Mouse (Mus musculus) hindbrain, postnatal 0 days (tissue): ENCODE results near the gene Gm20388. TPM values are rescaled to one million over a fixed set of nuclear protein-coding genes. Genes with fewer than 3 reads are reported as not detected.

Experiments used
- ATAC-seq: fragments of 200-750 bp; cut with Nextera tagmentation; 2 replicates; pipeline ENCODE4 v1.8.0; 2017; ENCODE audit warnings: mild to moderate bottlenecking, moderate TSS enrichment, moderate library complexity
- DNase-seq: peaks from one replicate; pipeline ENCODE4 v3.0.0-alpha.2; 2015; ENCODE audit warnings: low spot score
- H3K27ac ChIP-seq: fragments of 300-500 bp; sonication (generic); 2 replicates; pipeline ENCODE4 v1.5.1; 2014; ENCODE audit warnings: mild to moderate bottlenecking
- H3K27me3 ChIP-seq: fragments of 300-500 bp; sonication (generic); 2 replicates; pipeline ENCODE4 v1.6.1; 2014; ENCODE audit warnings: low read length, mixed read lengths; ENCODE audit not compliant: insufficient read depth
- H3K36me3 ChIP-seq: fragments of 300-500 bp; sonication (generic); 2 replicates; pipeline ENCODE4 v1.6.1; 2014; ENCODE audit warnings: low read length, mixed read lengths; ENCODE audit not compliant: insufficient read depth
- H3K4me1 ChIP-seq: fragments of 300-500 bp; sonication (generic); 2 replicates; pipeline ENCODE4 v1.6.1; 2014; ENCODE audit warnings: antibody characterized with exemption, low read length, mixed read lengths; ENCODE audit not compliant: insufficient read depth
- H3K4me2 ChIP-seq: fragments of 300-500 bp; sonication (generic); 2 replicates; pipeline ENCODE4 v1.6.1; 2014; ENCODE audit warnings: low read depth, mild to moderate bottlenecking, low read length, moderate library complexity, mixed read lengths
- H3K4me3 ChIP-seq: fragments of 300-500 bp; sonication (generic); 2 replicates; pipeline ENCODE4 v1.5.1; 2014; ENCODE audit warnings: low read length
- H3K9ac ChIP-seq: fragments of 300-500 bp; sonication (generic); replicated peaks from 2 replicates; pipeline ENCODE4 v1.6.1; 2014; ENCODE audit warnings: mild to moderate bottlenecking, low read length, moderate library complexity, mixed read lengths
- H3K9me3 ChIP-seq: fragments of 300-500 bp; sonication (generic); 2 replicates; pipeline ENCODE4 v1.6.1; 2016; ENCODE audit warnings: low read length, mixed read lengths
- CTCF ChIP-seq: IDR thresholded peaks from 2 replicates; pipeline ENCODE4 v1.5.1; 2016; ENCODE audit warnings: antibody characterized with exemption, control low read depth, low read depth
- WGBS: fragments of 180-500 bp; shearing (Covaris S2); extraction: QIAGEN DNeasy Blood & Tissue Kit; methylation state at CpG from one replicate; pipeline ENCODE4 v1.1.7; 2014; 5-methylcytosine and 5-hydroxymethylcytosine counted together
- polyA plus RNA-seq: library from polyadenylated mRNA; unstranded; fragments of >200 nt; fragmentation: Nextera tagmentation; extraction: Ambion mirVana; gene quantifications from 2 replicates; pipeline ENCODE4 v1.2.1, GENCODE M21; 2015
- total RNA-seq: library from RNA; depleted of rRNA; stranded (reverse); fragments of >200 nt; gene quantifications from 2 replicates; pipeline ENCODE4 v1.2.3, GENCODE M21; 2014

Gm20388 gene
- total and polyA plus RNA-seq, 2 experiments from 2014 or later, result 71.3 TPM; not detected in 1

GRCm38 (mm10) chr8:121899180-121900044 lies 1988.8 kb downstream of the Gm20388 start:
- ATAC-seq, result no peak
- Histone ChIP-seq H3K36me3 (0 out of 2 replicates have a peak, but pooled peaks cover 17% of the 10 kb centered on the region), H3K9ac (no peak overlapping the region), H3K4me2 (no peak overlapping the region), H3K4me1 (peaks cover 37% of the 10 kb centered on the region; the same call in 1 of the 2 replicates), H3K27ac (peak overlapping the region; percentile 33; the same call in 1 of the 2 replicates), H3K9me3 (no peaks in the 10 kb centered on the region), H3K4me3 (no peak overlapping the region), H3K27me3 (no peaks in the 10 kb centered on the region)
- 65% methylated on average over 18 of the region's 18 CpGs for WGBS
- no peak for DNase-seq
- no peak for TF ChIP-seq CTCF

- Histone ChIP-seq H3K4me2 (peak overlapping the region; percentile 86), H3K27ac (0 out of 2 replicates have a peak overlapping the region, but pooled peaks have one; percentile 38), H3K4me3 (peak overlapping the region; percentile 1; the same call in 1 of the 2 replicates), H3K4me1 (peaks cover 45% of the 10 kb centered on the region), H3K36me3 (no peaks in the 10 kb centered on the region), H3K9ac (peak overlapping the region; percentile 10; the same call in 1 of the 2 replicates), H3K27me3 (no peaks in the 10 kb centered on the region), H3K9me3 (no peaks in the 10 kb centered on the region)
- ATAC-seq (no peak), DNase-seq (no peak)
- 47% methylated on average over 8 of the region's 8 CpGs for WGBS
- TF ChIP-seq CTCF, result no peak
Measured at GRCm38 (mm10) chr8:121901498-121902236, 1991.0 kb downstream of the Gm20388 start.

GRCm38 (mm10) chr8:121903977-121904376 lies 1993.3 kb downstream of the Gm20388 start:
- H3K9me3 ChIP-seq, result no peaks in the 10 kb centered on the region
- no peak overlapping the region for H3K27ac ChIP-seq

GRCm38 (mm10) chr8:121904999-121905398 lies 1994.4 kb downstream of the Gm20388 start:
- H3K4me3 ChIP-seq, result peak overlapping the region; percentile 69
- no peak overlapping the region for H3K27ac ChIP-seq
- DNase-seq (no peak), ATAC-seq (no peak)
- H3K4me1 ChIP-seq, result peaks cover 25% of the 10 kb centered on the region
- WGBS, result 83% methylated on average over 9 of the region's 9 CpGs
- H3K4me2 ChIP-seq, result peak overlapping the region; percentile 86
- no peak for TF ChIP-seq CTCF
- peak overlapping the region; percentile 76 for H3K9ac ChIP-seq
- no peaks in the 10 kb centered on the region for H3K36me3 ChIP-seq
- H3K27me3 ChIP-seq, result no peaks in the 10 kb centered on the region
- H3K9me3 ChIP-seq, result no peaks in the 10 kb centered on the region

More at GRCm38 (mm10) chr8:121903977-121904376, 1993.3 kb downstream of the Gm20388 start:
- Histone ChIP-seq H3K27me3 (no peaks in the 10 kb centered on the region), H3K4me2 (peak overlapping the region; percentile 86), H3K36me3 (no peaks in the 10 kb centered on the region), H3K4me3 (peak overlapping the region; percentile 69), H3K9ac (peak overlapping the region; percentile 76; the same call in 1 of the 2 replicates), H3K4me1 (peaks cover 25% of the 10 kb centered on the region)
- TF ChIP-seq CTCF, result no peak
- no peak for DNase-seq
- WGBS, result 65% methylated on average over 6 of the region's 6 CpGs
- ATAC-seq, result no peak

- H3K27me3 ChIP-seq, result no peaks in the 10 kb centered on the region
- no peak overlapping the region for H3K27ac ChIP-seq
- WGBS, result 55% methylated on average over 1 of the region's 1 CpGs
- H3K4me1 ChIP-seq, result peaks cover 25% of the 10 kb centered on the region
- no peaks in the 10 kb centered on the region for H3K9me3 ChIP-seq
- TF ChIP-seq CTCF, result no peak
- peak overlapping the region; percentile 86 for H3K4me2 ChIP-seq
- peak overlapping the region; percentile 69 for H3K4me3 ChIP-seq
- H3K9ac ChIP-seq, result peak overlapping the region; percentile 76
- DNase-seq (no peak), ATAC-seq (no peak)
- no peaks in the 10 kb centered on the region for H3K36me3 ChIP-seq
Measured at GRCm38 (mm10) chr8:121905420-121905819, 1994.8 kb downstream of the Gm20388 start.

- peak overlapping the region; percentile 76 for H3K9ac ChIP-seq
- peak overlapping the region; percentile 86 for H3K4me2 ChIP-seq
- no peaks in the 10 kb centered on the region for H3K27me3 ChIP-seq
- no peak for TF ChIP-seq CTCF
- DNase-seq, result no peak
- H3K4me1 ChIP-seq, result peaks cover 25% of the 10 kb centered on the region
- no peaks in the 10 kb centered on the region for H3K9me3 ChIP-seq
- 16% methylated on average over 5 of the region's 5 CpGs for WGBS
- no peak for ATAC-seq
- H3K27ac ChIP-seq, result no peak overlapping the region
- peak overlapping the region; percentile 69 for H3K4me3 ChIP-seq
- no peaks in the 10 kb centered on the region for H3K36me3 ChIP-seq
Measured at GRCm38 (mm10) chr8:121905864-121906263, 1995.2 kb downstream of the Gm20388 start.
